Mouse (Mus musculus) bone marrow, adult 2 months (tissue): ENCODE measurements around the gene Slc38a4. TPM values are rescaled to one million over a fixed set of nuclear protein-coding genes. Genes with fewer than 3 reads are reported as not detected.

Experiments
- H3K27ac ChIP-seq: fragments of 200-500 bp; 2 replicates; pipeline ENCODE4 v1.5.1; 2012; ENCODE audit warnings: low read depth, mild to moderate bottlenecking, control low read depth, inconsistent platforms, low read length; ENCODE audit not compliant: control insufficient read depth, poor library complexity, insufficient read depth
- H3K4me1 ChIP-seq: fragments of 200-500 bp; 2 replicates; pipeline ENCODE4 v1.6.1; 2011; ENCODE audit warnings: low read length; ENCODE audit not compliant: control insufficient read depth, insufficient read depth
- H3K4me3 ChIP-seq: fragments of 200-500 bp; replicated peaks from 2 replicates; pipeline ENCODE3; 2011; ENCODE audit warnings: mild to moderate bottlenecking, low read depth, low read length, control low read depth; ENCODE audit not compliant: control insufficient read depth
- CTCF ChIP-seq: fragments of 200-500 bp; IDR thresholded peaks from 2 replicates; pipeline ENCODE4 v1.5.1; 2011; ENCODE audit warnings: low read length, control low read depth; ENCODE audit not compliant: control insufficient read depth, insufficient read depth
- POLR2A ChIP-seq: fragments of 200-500 bp; IDR thresholded peaks from 2 replicates; pipeline ENCODE4 v1.6.1; 2011; ENCODE audit warnings: low read depth, mild to moderate bottlenecking, control low read depth, low read length, borderline replicate concordance; ENCODE audit not compliant: control insufficient read depth
- WGBS: fragments of 180-500 bp; shearing (Covaris S2); methylation state at CpG from one replicate; pipeline ENCODE4 v1.1.7; 2018; 5-methylcytosine and 5-hydroxymethylcytosine counted together
- polyA plus RNA-seq: library from polyadenylated mRNA; stranded (reverse); fragments of >200 nt; gene quantifications from 2 replicates; pipeline ENCODE4 v1.2.4, GENCODE M21; 2011; ENCODE audit warnings: low replicate concordance; ENCODE audit not compliant: missing spikeins, insufficient read depth, insufficient read length

Gene Slc38a4
- polyA plus RNA-seq, 1 experiment, result 10.4 TPM

GRCm38 (mm10) chr15:96983581-96984330 lies 72.0 kb downstream of the Slc38a4 start:
- no peak for TF ChIP-seq POLR2A
- no peak for TF ChIP-seq CTCF
- Histone ChIP-seq H3K4me1 (no peaks in the 10 kb centered on the region), H3K4me3 (no peak overlapping the region), H3K27ac (no peak overlapping the region)
- WGBS, result 77% methylated on average over 13 of the region's 13 CpGs

- WGBS, result 67% methylated on average over 9 of the region's 9 CpGs
- Histone ChIP-seq H3K27ac (no peak overlapping the region), H3K4me1 (no peaks in the 10 kb centered on the region), H3K4me3 (no peak overlapping the region)
- TF ChIP-seq CTCF (no peak), POLR2A (no peak)
These were observed 80.6 kb downstream of the Slc38a4 start for GRCm38 (mm10) chr15:96975125-96975524.

GRCm38 (mm10) chr15:96974131-96974530 lies 81.6 kb downstream of the Slc38a4 start:
- TF ChIP-seq POLR2A, result no peak
- no peak for TF ChIP-seq CTCF
- H3K27ac ChIP-seq, result no peak overlapping the region
- 80% methylated on average over 5 of the region's 5 CpGs for WGBS
- no peak overlapping the region for H3K4me3 ChIP-seq
- no peaks in the 10 kb centered on the region for H3K4me1 ChIP-seq

GRCm38 (mm10) chr15:96973370-96973769 lies 82.4 kb downstream of the Slc38a4 start:
- no peak overlapping the region for H3K4me3 ChIP-seq
- H3K27ac ChIP-seq, result no peak overlapping the region
- H3K4me1 ChIP-seq, result no peaks in the 10 kb centered on the region
- 90% methylated on average over 4 of the region's 4 CpGs for WGBS
- TF ChIP-seq CTCF (no peak), POLR2A (no peak)

DNA sequence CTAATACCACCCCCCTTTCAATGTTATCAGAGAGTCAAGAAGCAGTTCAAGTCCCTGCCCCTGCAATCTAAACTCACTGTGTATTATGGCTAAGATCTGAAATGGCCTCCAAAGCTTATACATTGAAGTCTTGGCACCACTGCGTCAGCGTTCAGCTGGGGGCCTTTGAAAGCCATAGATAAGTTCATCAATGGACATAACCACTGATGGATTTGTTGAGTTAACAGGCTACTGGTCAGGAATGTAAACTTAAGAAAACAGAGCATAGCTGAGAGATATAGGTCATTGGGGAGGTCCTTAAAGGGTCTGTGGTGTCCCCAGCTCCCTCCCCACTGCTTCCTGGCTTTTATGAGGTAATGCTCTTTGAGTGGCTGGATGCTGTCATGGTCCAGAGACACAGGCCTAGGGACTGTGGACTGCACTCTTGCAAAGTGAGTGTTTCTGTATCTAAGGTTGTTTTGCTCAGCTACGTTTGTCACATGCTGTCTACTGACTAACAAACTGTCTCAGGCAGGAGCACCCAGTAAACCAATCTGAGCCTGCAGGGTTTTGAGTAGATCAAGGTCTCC lies 83.0 kb downstream of the Slc38a4 start:
- TF ChIP-seq POLR2A, result no peak
- TF ChIP-seq CTCF, result no peak
- H3K4me3 ChIP-seq, result no peak overlapping the region
- 77% methylated on average over 3 of the region's 3 CpGs for WGBS
- no peak overlapping the region for H3K27ac ChIP-seq
- no peaks in the 10 kb centered on the region for H3K4me1 ChIP-seq

GRCm38 (mm10) chr15:96971906-96972305 lies 83.8 kb downstream of the Slc38a4 start:
- Histone ChIP-seq H3K27ac (no peak overlapping the region), H3K4me1 (no peaks in the 10 kb centered on the region), H3K4me3 (no peak overlapping the region)
- TF ChIP-seq CTCF, result no peak
- TF ChIP-seq POLR2A, result no peak
- 80% methylated on average over 9 of the region's 9 CpGs for WGBS

DNA sequence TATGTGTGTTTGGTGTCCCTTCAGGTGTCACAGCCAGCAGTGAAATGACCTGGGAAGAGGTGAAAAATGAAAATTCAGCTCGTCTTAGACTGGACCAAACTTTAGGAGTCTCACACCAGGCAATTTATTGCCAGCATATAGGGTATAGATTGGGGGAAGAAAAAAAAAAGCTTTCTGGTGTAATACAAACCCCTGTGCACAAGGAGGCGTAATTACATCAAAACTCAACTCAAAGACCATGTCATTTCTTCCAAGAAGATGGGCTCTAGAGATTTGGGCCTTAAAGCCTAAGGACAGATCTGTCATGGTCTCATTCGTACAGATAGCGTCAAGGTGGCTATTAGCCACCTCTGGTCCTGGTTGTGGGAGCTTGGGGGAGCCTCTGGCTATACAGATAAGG lies 86.0 kb downstream of the Slc38a4 start:
- no peaks in the 10 kb centered on the region for H3K4me1 ChIP-seq
- TF ChIP-seq POLR2A (no peak), CTCF (no peak)
- 61% methylated on average over 4 of the region's 4 CpGs for WGBS
- H3K4me3 ChIP-seq, result no peak overlapping the region
- H3K27ac ChIP-seq, result no peak overlapping the region

- TF ChIP-seq POLR2A, result no peak
- no peak for TF ChIP-seq CTCF
- Histone ChIP-seq H3K27ac (no peak overlapping the region), H3K4me1 (no peaks in the 10 kb centered on the region), H3K4me3 (no peak overlapping the region)
- 85% methylated on average over 11 of the region's 11 CpGs for WGBS
These were observed 87.0 kb downstream of the Slc38a4 start for GRCm38 (mm10) chr15:96968741-96969140.
